Mouse (Mus musculus): Measurements from ENCODE around the gene Psmb2. TPM values are rescaled to one million over a fixed set of nuclear protein-coding genes. Genes with fewer than 3 reads are reported as not detected.

The Psmb2 gene
- total and polyA plus RNA-seq, 2 experiments from 2014 or later: 263 to 443 TPM

DNA sequence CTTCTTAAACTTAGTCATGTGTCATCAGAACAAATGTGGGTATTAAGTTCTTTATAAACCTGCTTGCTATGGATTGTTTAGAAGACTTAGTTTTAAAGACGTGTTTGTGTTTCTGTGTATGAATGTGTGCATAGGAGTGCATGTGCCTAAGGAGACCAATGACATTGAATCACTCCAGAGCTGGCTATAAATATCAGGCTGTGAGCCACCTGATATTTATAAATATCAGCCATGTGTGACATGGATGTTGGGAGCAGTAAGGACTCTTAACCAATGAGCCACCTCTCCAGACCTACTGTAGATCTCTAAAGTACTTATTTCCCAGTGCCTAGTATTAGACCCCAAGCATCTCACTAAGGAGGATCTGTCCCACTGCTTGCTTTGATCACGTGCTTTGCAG lies 12.0 kb downstream of the Psmb2 start:
- ATAC-seq (ENCODE audit: insufficient read depth, low read depth) (peak; percentile 79), DNase-seq (ENCODE audit: low spot score) (peak; percentile 31)
- Histone ChIP-seq H3K27me3 (ENCODE audit: control insufficient read depth, insufficient read depth, low read length) (no peaks in the 10 kb centered on the region), H3K4me1 (ENCODE audit: control insufficient read depth, insufficient read depth) (peaks cover 6% of the 10 kb centered on the region; the same call in 1 of the 2 replicates), H3K36me3 (replicated peaks; ENCODE audit: control insufficient read depth, insufficient read depth, low read length) (peaks cover 52% of the 10 kb centered on the region), H3K9ac (replicated peaks; ENCODE audit: low read depth, low read length) (no peak overlapping the region), H3K4me2 (ENCODE audit: low read depth, low read length) (peak overlapping the region; percentile 26; the same call in 1 of the 2 replicates), H3K27ac (ENCODE audit: low read depth) (peak overlapping the region; percentile 52; the same call in 1 of the 2 replicates), H3K9me3 (replicated peaks; ENCODE audit: control insufficient read depth, low read length) (no peaks in the 10 kb centered on the region), H3K4me3 (ENCODE audit: low read depth, low read length) (no peak overlapping the region)
- no peak for TF ChIP-seq CTCF (IDR thresholded peaks at IDR 0.05; ENCODE audit: low read depth)
- no peak for TF ChIP-seq EP300 (IDR thresholded peaks at IDR 0.05; ENCODE audit: low read depth)
- 58% methylated on average over 2 of the region's 2 CpGs for WGBS

DNA sequence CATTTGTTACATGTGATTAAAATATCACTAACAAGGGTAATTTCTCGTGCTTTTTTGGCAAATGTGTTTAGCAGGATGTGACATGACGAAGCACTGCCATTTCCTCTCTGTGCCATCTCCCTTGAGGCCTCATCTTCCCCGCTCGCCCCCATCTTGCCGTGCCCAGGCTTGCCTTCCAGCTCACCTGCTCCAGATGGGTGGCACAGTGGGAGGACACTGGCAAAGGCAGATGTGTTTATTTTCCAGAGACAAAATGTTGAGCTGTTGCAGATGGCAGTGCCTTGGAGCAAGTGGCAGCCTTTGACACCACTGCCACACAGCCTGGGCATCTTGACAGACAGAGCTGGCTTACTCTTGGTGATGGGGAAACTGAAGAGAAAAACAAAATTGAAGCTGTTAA lies 15.6 kb downstream of the Psmb2 start:
- no peak for ATAC-seq (ENCODE audit: insufficient read depth, low read depth)
- H3K4me3 ChIP-seq (ENCODE audit: low read depth, low read length): no peak overlapping the region
- H3K4me1 ChIP-seq (ENCODE audit: control insufficient read depth, insufficient read depth): peaks cover 6% of the 10 kb centered on the region; the same call in 1 of the 2 replicates
- H3K36me3 ChIP-seq (replicated peaks; ENCODE audit: control insufficient read depth, insufficient read depth, low read length): peaks cover 33% of the 10 kb centered on the region
- DNase-seq (ENCODE audit: low spot score): no peak
- no peak overlapping the region for H3K4me2 ChIP-seq (ENCODE audit: low read depth, low read length)
- H3K27ac ChIP-seq (ENCODE audit: low read depth): no peak overlapping the region
- WGBS: 84% methylated on average over 5 of the region's 5 CpGs
- no peaks in the 10 kb centered on the region for H3K27me3 ChIP-seq (ENCODE audit: control insufficient read depth, insufficient read depth, low read length)
- no peaks in the 10 kb centered on the region for H3K9me3 ChIP-seq (replicated peaks; ENCODE audit: control insufficient read depth, low read length)
- TF ChIP-seq CTCF (IDR thresholded peaks at IDR 0.05; ENCODE audit: low read depth) (no peak), EP300 (IDR thresholded peaks at IDR 0.05; ENCODE audit: low read depth) (no peak)
- H3K9ac ChIP-seq (replicated peaks; ENCODE audit: low read depth, low read length): no peak overlapping the region

DNA sequence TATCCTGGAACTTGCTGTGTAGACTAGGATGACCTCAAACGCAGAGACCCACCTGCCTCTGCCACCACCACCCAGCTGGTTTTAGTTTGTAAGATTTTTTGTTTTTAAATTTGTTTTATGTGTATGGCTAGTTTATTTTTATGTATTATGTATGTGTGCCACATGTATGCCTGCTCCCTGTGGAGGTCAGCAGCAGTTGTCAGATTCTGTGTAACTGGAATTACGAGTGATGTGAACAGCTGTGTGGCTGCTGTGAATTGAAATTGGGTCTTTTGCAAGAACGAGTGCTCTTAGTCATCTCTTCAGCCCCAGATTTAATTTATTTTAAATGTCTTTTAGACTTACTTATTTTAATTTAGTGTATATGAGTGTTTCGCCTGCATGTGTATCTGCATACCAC lies 19.5 kb downstream of the Psmb2 start:
- no peaks in the 10 kb centered on the region for H3K9me3 ChIP-seq (replicated peaks; ENCODE audit: control insufficient read depth, low read length)
- H3K4me1 ChIP-seq (ENCODE audit: control insufficient read depth, insufficient read depth): no peaks in the 10 kb centered on the region
- H3K4me3 ChIP-seq (ENCODE audit: low read depth, low read length): no peak overlapping the region
- 93% methylated on average over 4 of the region's 4 CpGs for WGBS
- no peak overlapping the region for H3K27ac ChIP-seq (ENCODE audit: low read depth)
- no peaks in the 10 kb centered on the region for H3K27me3 ChIP-seq (ENCODE audit: control insufficient read depth, insufficient read depth, low read length)
- peaks cover 47% of the 10 kb centered on the region for H3K36me3 ChIP-seq (replicated peaks; ENCODE audit: control insufficient read depth, insufficient read depth, low read length)
- TF ChIP-seq EP300 (IDR thresholded peaks at IDR 0.05; ENCODE audit: low read depth) (no peak), CTCF (IDR thresholded peaks at IDR 0.05; ENCODE audit: low read depth) (no peak)
- no peak overlapping the region for H3K4me2 ChIP-seq (ENCODE audit: low read depth, low read length)
- DNase-seq (ENCODE audit: low spot score) (no peak), ATAC-seq (ENCODE audit: insufficient read depth, low read depth) (no peak)
- H3K9ac ChIP-seq (replicated peaks; ENCODE audit: low read depth, low read length): no peak overlapping the region

DNA sequence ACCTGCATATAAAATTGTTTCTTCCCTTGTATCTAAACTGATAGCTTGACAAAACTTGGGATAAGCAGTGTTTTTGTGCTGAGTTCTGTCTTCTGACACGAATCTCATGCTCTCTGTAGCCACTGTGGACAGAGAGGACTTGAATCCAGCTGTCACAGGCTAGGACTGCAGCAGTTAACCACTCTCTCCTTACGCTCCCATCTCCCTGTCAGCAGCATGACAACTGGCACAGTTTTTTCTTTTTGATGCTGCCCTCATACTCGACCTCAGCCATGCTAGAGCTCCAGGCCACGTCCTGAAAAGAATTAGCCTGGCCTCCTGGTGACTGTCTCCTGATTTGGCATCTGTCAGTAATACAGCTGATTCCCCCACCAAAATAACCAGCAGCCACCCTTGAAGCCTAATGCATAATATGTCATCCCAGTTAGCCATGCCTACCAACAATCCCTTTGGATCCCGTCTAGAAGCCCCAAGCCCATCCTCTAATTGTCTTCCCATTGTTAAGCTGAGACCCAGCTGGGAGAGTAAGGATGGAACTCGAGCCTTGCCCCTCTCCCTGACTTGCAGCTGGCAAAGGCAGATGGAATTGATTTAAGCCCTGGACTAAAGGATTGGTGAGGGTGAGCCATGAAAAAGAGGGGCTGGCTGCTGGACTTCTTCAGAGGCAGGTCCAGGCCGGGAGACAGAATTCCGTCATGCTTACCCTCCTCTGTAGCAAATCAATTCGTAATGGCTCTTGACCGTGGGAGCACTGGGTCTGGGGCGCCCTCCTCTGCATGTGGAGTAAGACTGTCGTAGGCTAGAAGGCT lies 29.4 kb downstream of the Psmb2 start:
- peaks cover 79% of the 10 kb centered on the region for H3K36me3 ChIP-seq (replicated peaks; ENCODE audit: control insufficient read depth, insufficient read depth, low read length)

DNA sequence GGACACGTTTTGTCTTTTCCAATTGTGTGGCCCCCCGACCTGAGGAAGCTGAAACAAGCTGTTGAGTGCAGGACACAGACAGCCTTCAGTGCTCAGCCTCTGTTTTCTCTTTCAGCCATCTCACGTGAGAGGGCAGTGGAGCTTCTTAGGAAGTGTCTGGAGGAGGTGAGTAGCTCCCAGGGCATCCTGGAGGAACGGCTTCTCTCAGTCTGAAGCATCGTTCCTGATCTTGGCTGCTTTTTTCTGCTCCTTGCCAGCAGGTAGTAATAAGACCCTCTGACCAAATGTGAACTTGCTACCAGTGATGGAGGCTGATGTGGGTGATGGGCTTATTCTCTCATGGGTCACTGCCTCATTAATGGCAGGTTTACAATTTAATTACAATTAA lies 30.0 kb downstream of the Psmb2 start:
- ATAC-seq (ENCODE audit: insufficient read depth, low read depth) (no peak), DNase-seq (ENCODE audit: low spot score) (no peak)
- no peak overlapping the region for H3K9ac ChIP-seq (replicated peaks; ENCODE audit: low read depth, low read length)
- peaks cover 78% of the 10 kb centered on the region for H3K36me3 ChIP-seq (replicated peaks; ENCODE audit: control insufficient read depth, insufficient read depth, low read length)
- no peak overlapping the region for H3K4me3 ChIP-seq (ENCODE audit: low read depth, low read length)
- H3K27ac ChIP-seq (ENCODE audit: low read depth): no peak overlapping the region
- no peak for TF ChIP-seq CTCF (IDR thresholded peaks at IDR 0.05; ENCODE audit: low read depth)
- TF ChIP-seq EP300 (IDR thresholded peaks at IDR 0.05; ENCODE audit: low read depth): no peak
- 87% methylated on average over 5 of the region's 5 CpGs for WGBS
- no peak overlapping the region for H3K4me2 ChIP-seq (ENCODE audit: low read depth, low read length)
- H3K4me1 ChIP-seq (ENCODE audit: control insufficient read depth, insufficient read depth): no peaks in the 10 kb centered on the region
- H3K9me3 ChIP-seq (replicated peaks; ENCODE audit: control insufficient read depth, low read length): no peaks in the 10 kb centered on the region
- H3K27me3 ChIP-seq (ENCODE audit: control insufficient read depth, insufficient read depth, low read length): no peaks in the 10 kb centered on the region

More for the DNA sequence above, 29.4 kb downstream of the Psmb2 start:
- ATAC-seq (ENCODE audit: insufficient read depth, low read depth) (no peak), DNase-seq (ENCODE audit: low spot score) (no peak)
- Histone ChIP-seq H3K9me3 (replicated peaks; ENCODE audit: control insufficient read depth, low read length) (no peaks in the 10 kb centered on the region), H3K4me1 (ENCODE audit: control insufficient read depth, insufficient read depth) (no peaks in the 10 kb centered on the region), H3K9ac (replicated peaks; ENCODE audit: low read depth, low read length) (no peak overlapping the region), H3K27me3 (ENCODE audit: control insufficient read depth, insufficient read depth, low read length) (no peaks in the 10 kb centered on the region), H3K4me2 (ENCODE audit: low read depth, low read length) (no peak overlapping the region), H3K27ac (ENCODE audit: low read depth) (no peak overlapping the region), H3K4me3 (ENCODE audit: low read depth, low read length) (no peak overlapping the region)
- TF ChIP-seq EP300 (IDR thresholded peaks at IDR 0.05; ENCODE audit: low read depth) (no peak), CTCF (IDR thresholded peaks at IDR 0.05; ENCODE audit: low read depth) (no peak)
- 82% methylated on average over 12 of the region's 12 CpGs for WGBS
